Mouse (Mus musculus) activated CD4-positive, CD25-positive, alpha-beta regulatory T cell, adult 4 months (primary cell): Measurements from ENCODE around the gene Fibcd1. TPM values are rescaled to one million over a fixed set of nuclear protein-coding genes. Genes with fewer than 3 reads are reported as not detected.

Source experiments
- ATAC-seq: one replicate; pipeline ENCODE4 v1.8.0; 2017
- polyA plus RNA-seq, 2 experiments: library from polyadenylated mRNA; unstranded; fragments of 100-300 nt; shearing (Covaris generic); gene quantifications; one replicate each; pipeline ENCODE4 v1.2.1; 2017

Gene Fibcd1
- polyA plus RNA-seq = not detected

DNA sequence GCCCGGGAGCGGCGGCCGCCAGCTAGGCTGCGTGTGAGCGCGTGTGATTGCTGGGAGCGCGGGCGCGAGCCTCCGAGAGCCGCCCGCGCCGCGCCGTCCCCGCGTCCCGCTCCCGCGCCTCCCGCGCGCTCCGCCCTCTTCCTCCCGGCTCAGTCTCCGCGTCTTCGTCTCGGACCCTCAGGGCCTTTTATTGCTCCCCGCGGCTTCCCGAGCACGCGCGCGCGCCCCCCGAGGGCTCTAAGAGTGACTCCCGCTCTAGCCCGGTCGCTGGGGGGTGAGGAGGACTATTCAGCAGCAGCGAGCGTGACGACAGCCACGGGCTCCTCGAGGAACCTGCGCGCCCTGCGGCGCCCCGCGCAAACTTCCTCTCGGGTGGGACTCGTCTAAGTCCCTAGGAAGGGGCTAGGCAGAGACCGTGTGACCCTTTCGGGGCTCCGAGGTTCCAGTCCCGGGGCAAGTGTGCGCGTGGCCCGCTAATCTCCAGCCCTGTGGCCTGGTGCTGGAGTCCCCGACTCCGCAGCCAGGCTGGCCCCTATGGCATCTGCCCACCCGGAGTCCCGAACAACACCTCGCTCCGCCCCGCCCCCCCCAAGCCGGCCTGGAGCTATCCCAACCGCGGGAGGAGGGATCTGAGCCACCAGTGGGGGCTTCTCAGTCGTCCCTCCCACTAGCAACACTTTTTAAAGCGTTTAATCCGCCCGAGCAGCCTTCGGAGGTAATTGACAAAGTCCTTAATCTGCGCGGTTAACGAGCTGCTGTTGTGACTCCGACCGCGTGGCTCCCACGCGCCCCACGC lies at the start of gene Fibcd1:
Gene Fibcd1 (minus strand): TSS at position 110 of the 796 bp plus-strand sequence.
- ATAC-seq = no peak

DNA sequence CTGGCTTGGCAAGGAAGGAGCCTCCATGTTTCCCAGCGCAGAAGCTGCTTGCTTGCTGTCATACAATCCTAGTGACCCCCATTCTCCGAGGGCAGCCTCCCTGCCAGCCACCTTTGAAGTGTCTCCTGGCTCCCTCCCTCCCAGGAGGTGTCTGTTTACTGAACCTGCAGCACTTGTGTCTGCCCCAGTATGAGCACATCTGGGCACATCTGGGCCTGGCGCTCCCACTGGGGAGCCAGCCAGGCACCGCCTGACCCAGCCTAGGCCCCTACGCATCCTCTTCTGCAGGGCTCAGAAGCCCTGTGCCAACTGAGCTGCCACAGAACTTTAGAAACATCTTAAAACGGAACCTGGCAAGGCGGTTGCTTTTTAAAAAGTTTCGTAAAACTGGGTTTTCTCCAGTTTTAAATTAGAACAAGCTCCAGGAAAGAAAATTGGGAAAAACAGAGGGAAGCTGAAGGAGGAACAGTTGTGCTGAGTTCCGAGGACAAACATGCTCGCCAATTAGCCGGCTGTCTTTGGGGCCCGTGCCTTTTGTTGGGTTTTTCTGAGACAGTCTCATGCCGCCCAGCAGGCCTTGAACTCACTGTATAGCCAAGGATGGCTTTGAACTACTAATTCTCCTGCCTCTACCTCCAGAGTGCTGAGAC lies 48.5 kb upstream of the Fibcd1 start:
- ATAC-seq = no peak

- ATAC-seq = no peak
Observed at GRCm38 (mm10) chr2:31893110-31893669, 47.4 kb upstream of the Fibcd1 start.

GRCm38 (mm10) chr2:31891219-31891618 lies 45.4 kb upstream of the Fibcd1 start:
- ATAC-seq = no peak

GRCm38 (mm10) chr2:31888871-31889270 lies 43.1 kb upstream of the Fibcd1 start:
- no peak for ATAC-seq

GRCm38 (mm10) chr2:31887030-31887429 lies 41.2 kb upstream of the Fibcd1 start, which contains the start of gene Lamc3:
Lamc3 (plus strand) TSS chr2:31887291.
- ATAC-seq = no peak

- ATAC-seq = no peak
Observed at GRCm38 (mm10) chr2:31884806-31885205, 39.0 kb upstream of the Fibcd1 start.

- no peak for ATAC-seq
Observed at GRCm38 (mm10) chr2:31883061-31883460, 37.3 kb upstream of the Fibcd1 start.

GRCm38 (mm10) chr2:31880868-31881267 lies 35.1 kb upstream of the Fibcd1 start:
- ATAC-seq = peak; percentile 86

GRCm38 (mm10) chr2:31878610-31879009 lies 32.8 kb upstream of the Fibcd1 start:
- ATAC-seq = no peak

DNA sequence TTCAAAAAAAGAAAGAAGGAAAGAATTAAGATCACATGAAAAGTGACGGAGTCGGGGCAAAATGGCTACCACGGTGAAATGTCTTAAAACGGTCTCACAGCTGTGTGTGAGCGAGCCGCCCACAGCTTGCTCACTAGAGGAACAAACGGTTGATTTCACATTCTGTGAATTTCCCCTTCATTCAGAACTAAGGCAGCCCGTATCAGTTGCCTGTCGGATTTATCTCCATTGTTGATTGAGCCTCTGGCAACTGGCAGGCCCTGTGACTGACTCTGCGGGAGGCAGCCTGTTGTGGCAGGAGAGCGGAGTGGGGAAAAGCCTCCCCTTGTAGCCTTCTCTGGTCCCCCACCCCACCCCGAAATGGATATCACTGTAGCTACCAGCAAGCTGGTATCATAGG lies 30.6 kb upstream of the Fibcd1 start:
- ATAC-seq = no peak

DNA sequence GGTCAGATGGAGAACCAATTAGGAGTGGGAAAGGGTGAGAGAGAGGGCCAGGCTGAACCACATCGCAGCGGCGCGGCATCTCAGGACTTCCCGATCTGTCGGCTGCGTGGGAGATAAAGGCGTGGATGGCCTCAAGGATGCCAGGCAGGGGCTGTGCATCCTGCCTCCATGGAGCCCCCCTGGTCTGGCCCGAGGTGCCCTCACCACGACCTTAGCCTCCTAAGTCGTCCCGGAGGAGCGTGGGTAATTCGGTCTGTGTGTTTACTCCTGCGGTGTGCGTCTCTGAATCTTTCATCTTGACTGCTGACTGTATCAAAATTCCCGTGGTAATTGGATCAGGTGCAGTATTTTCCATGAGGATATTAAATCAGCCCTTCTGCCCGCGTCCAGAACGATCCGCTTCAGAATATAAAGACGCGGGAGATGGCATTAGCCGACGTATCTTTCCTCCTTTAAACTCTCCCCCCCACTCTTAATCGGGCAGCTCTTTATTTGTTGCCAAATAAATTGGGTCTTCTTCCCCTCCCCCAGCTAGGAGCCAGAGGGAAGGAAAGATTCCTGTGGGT lies 28.6 kb upstream of the Fibcd1 start:
- ATAC-seq = no peak

GRCm38 (mm10) chr2:31870683-31871082 lies 24.9 kb upstream of the Fibcd1 start:
- no peak for ATAC-seq

GRCm38 (mm10) chr2:31869692-31870091 lies 23.9 kb upstream of the Fibcd1 start:
- ATAC-seq = no peak

GRCm38 (mm10) chr2:31868538-31869164 lies 22.8 kb upstream of the Fibcd1 start:
- ATAC-seq = no peak

DNA sequence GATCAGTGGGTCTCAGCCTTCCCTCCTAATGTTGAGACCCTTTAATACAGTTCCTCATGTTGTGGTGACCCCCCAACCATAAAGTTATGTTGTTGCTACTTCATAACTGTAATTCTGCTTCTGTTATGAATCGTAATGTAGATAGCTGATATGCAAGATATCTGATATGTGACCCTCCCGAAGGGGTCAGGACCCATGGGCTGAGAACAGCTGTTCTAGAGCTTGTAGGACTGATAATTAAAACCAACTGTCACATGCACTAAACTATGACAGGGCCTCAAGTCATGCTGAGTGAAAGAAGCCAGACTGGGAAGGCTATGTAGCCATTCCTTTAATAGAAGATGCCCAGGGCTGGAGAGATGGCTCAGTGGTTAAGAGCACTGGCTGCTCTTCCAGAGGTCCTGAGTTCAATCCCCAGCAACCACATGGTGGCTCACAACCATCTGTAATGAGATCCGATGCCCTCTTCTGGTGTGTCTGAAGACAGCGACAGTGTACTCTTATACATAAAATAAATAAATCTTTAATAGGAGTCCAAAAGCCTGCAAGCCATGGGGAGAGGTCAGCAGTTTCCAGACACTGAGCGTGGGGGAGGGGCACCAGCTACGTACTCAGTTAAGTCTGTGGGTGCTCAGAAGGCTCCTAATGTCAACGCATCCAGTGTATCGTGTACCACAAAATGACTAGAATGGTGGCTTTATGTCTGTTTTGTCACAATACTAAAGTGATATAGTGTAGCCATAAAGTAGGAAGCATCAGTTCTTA lies 22.1 kb upstream of the Fibcd1 start:
- ATAC-seq = no peak

GRCm38 (mm10) chr2:31865794-31866193 lies 20.0 kb upstream of the Fibcd1 start:
- ATAC-seq = no peak

GRCm38 (mm10) chr2:31865322-31865721 lies 19.5 kb upstream of the Fibcd1 start:
- ATAC-seq = no peak

GRCm38 (mm10) chr2:31864891-31865290 lies 19.1 kb upstream of the Fibcd1 start:
- ATAC-seq = no peak

- no peak for ATAC-seq
Observed at GRCm38 (mm10) chr2:31863766-31864165, 18.0 kb upstream of the Fibcd1 start.

GRCm38 (mm10) chr2:31862919-31863318 lies 17.1 kb upstream of the Fibcd1 start:
- ATAC-seq = no peak

DNA sequence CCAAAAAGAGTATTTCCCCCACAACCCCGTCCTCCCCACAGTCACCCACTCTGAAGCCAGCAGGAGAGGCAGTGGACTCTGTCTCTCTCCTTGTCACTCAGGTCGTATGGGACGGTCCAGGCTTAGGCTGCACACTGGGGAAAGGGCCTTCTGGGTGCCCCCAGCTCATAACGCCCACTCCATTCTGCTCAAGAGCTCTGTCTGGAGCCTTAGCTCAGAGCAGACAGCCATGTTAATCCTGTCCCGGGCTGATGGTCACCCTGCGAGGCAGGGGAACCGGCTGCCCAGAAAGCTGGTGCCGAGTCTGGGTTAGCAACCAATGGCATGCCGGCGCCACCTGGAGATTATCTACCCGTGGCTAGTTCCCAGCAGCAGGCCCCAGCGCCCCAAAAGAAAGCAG lies 12.7 kb upstream of the Fibcd1 start:
- ATAC-seq = no peak
